Mouse (Mus musculus): ENCODE results near the gene Fndc3b. TPM values are rescaled to one million over a fixed set of nuclear protein-coding genes. Genes with fewer than 3 reads are reported as not detected.

The Fndc3b gene
- polyA plus RNA-seq, 1 experiment from 2014 or later = 7.5 TPM

- H3K4me2 ChIP-seq (ENCODE audit: low read length) = no peak overlapping the region
- no peaks in the 10 kb centered on the region for H3K36me3 ChIP-seq (ENCODE audit: control insufficient read depth, insufficient read depth, low read length)
- no peaks in the 10 kb centered on the region; the same call in 1 of the 2 replicates for H3K4me1 ChIP-seq (ENCODE audit: control insufficient read depth, insufficient read depth, low read depth, low read length)
- ATAC-seq = no peak
- no peak overlapping the region for H3K9ac ChIP-seq (ENCODE audit: low read depth, low read length)
- H3K4me3 ChIP-seq (ENCODE audit: low read length) = no peak overlapping the region
- WGBS = 84% methylated on average over 6 of the region's 6 CpGs
- H3K27me3 ChIP-seq (replicated peaks; ENCODE audit: control insufficient read depth, insufficient read depth, low read length) = no peaks in the 10 kb centered on the region
- H3K9me3 ChIP-seq (ENCODE audit: control insufficient read depth, low read length) = no peaks in the 10 kb centered on the region
- H3K27ac ChIP-seq (ENCODE audit: low read depth, low read length) = no peak overlapping the region
Measured at GRCm38 (mm10) chr3:27642381-27642780, 68.7 kb downstream of the Fndc3b start.

DNA sequence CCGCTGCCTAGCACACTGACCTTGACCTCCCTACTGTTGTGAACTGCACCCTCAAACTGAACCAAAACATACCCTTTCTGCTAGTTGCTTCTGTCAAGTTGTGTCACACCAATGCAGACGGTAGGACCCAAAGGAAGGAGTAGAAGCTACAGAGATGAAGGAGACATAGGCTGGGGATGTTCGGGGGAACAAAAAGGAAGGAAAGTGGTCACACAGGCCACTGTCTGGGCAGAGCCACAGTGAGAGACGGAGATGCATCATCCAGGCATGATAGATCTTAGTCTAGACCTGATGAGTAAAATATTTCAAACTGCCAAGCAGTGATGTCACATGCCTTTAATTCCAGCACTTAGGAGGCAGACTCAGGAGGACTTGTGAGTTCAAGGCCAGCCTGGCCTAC is 71.4 kb downstream of the Fndc3b start:
- no peak for ATAC-seq
- H3K27ac ChIP-seq (ENCODE audit: low read depth, low read length) = no peak overlapping the region
- H3K9ac ChIP-seq (ENCODE audit: low read depth, low read length) = no peak overlapping the region
- H3K4me2 ChIP-seq (ENCODE audit: low read length) = no peak overlapping the region
- H3K36me3 ChIP-seq (ENCODE audit: control insufficient read depth, insufficient read depth, low read length) = no peaks in the 10 kb centered on the region
- H3K9me3 ChIP-seq (ENCODE audit: control insufficient read depth, low read length) = no peaks in the 10 kb centered on the region
- WGBS = 86% methylated on average over 4 of the region's 4 CpGs
- H3K4me3 ChIP-seq (ENCODE audit: low read length) = no peak overlapping the region
- no peaks in the 10 kb centered on the region for H3K27me3 ChIP-seq (replicated peaks; ENCODE audit: control insufficient read depth, insufficient read depth, low read length)
- H3K4me1 ChIP-seq (ENCODE audit: control insufficient read depth, insufficient read depth, low read depth, low read length) = no peaks in the 10 kb centered on the region

DNA sequence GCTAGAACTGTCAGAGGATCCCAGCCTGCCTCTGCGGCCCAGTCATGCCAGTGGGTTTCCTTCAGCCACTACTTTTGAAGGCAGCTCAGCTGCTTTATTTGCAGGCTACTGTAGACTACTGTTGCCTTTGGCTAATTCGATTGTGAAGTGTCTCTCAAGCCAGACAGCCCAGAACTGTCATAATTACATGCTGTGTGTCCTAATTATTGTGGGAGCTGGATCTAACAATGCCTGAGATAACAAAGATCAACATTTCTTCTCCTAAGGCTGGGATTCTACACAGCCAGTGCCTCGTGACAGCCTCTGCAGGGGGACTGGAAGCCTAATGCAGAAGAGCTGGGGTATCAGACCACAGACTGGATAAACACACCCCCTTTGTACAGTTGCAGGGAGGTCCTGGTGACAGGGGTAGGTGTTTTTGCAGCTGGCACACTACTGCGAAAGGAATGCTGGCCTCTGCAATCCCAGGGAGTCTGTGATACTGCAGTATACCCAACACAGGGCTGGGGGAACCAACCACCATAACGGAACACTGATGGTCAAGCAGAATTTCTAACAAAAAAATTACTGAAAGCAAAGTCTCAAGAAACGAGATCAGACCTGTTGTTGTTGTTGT is 74.0 kb downstream of the Fndc3b start:
- no peak overlapping the region for H3K9ac ChIP-seq (ENCODE audit: low read depth, low read length)
- no peaks in the 10 kb centered on the region for H3K36me3 ChIP-seq (ENCODE audit: control insufficient read depth, insufficient read depth, low read length)
- 68% methylated on average over 6 of the region's 6 CpGs for WGBS
- H3K4me2 ChIP-seq (ENCODE audit: low read length) = no peak overlapping the region
- H3K9me3 ChIP-seq (ENCODE audit: control insufficient read depth, low read length) = no peaks in the 10 kb centered on the region
- no peak overlapping the region for H3K4me3 ChIP-seq (ENCODE audit: low read length)
- H3K4me1 ChIP-seq (ENCODE audit: control insufficient read depth, insufficient read depth, low read depth, low read length) = no peaks in the 10 kb centered on the region
- no peaks in the 10 kb centered on the region for H3K27me3 ChIP-seq (replicated peaks; ENCODE audit: control insufficient read depth, insufficient read depth, low read length)
- H3K27ac ChIP-seq (ENCODE audit: low read depth, low read length) = no peak overlapping the region
- ATAC-seq = 0 out of 2 replicates have a peak, but pooled peaks have one; percentile 22

DNA sequence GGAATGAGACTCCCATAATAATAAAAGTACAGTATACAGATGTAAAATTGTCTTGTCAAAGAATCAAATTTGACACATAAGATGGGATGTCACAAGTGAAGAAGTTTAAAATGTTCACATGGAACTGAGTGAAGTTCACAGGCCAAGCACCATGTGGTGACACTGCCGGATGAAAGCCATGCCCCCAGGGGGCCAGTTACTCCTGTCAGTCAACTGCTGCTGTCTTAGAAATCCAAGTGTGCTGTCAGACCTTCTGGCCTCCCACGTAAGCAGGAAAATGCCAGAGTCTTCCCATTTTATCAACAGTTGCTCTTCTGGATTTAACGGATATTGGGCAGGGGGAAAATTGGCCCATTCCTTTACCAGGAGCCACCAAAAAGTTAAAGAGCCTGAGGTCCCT is 75.3 kb downstream of the Fndc3b start:
- 21% methylated on average over 3 of the region's 3 CpGs for WGBS
- Histone ChIP-seq H3K4me2 (ENCODE audit: low read length) (no peak overlapping the region), H3K9me3 (ENCODE audit: control insufficient read depth, low read length) (no peaks in the 10 kb centered on the region), H3K9ac (ENCODE audit: low read depth, low read length) (no peak overlapping the region), H3K4me1 (ENCODE audit: control insufficient read depth, insufficient read depth, low read depth, low read length) (no peaks in the 10 kb centered on the region), H3K27me3 (replicated peaks; ENCODE audit: control insufficient read depth, insufficient read depth, low read length) (no peaks in the 10 kb centered on the region), H3K36me3 (ENCODE audit: control insufficient read depth, insufficient read depth, low read length) (no peaks in the 10 kb centered on the region), H3K27ac (ENCODE audit: low read depth, low read length) (no peak overlapping the region), H3K4me3 (ENCODE audit: low read length) (no peak overlapping the region)
- ATAC-seq = no peak

DNA sequence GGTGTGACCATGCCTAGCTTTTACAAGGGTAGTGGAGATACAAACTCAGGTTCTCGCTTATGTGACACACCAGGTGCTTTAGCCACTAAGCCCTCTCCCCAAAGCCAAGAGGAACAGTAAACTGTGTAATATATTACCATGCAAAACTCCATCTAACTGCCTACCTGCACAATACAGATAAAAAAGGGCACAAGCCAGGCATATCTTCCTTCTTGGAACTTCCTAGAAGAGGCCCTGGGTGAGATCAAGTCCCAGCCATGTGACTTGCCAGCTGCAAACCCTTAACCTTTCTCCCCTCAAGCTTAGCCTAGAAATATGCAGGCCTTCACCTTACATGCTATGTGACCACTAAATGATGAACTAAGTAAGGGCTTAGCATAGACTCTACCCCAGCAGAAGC is 78.2 kb downstream of the Fndc3b start:
- ATAC-seq = no peak
- Histone ChIP-seq H3K4me1 (ENCODE audit: control insufficient read depth, insufficient read depth, low read depth, low read length) (no peaks in the 10 kb centered on the region), H3K27me3 (replicated peaks; ENCODE audit: control insufficient read depth, insufficient read depth, low read length) (no peaks in the 10 kb centered on the region), H3K36me3 (ENCODE audit: control insufficient read depth, insufficient read depth, low read length) (no peaks in the 10 kb centered on the region), H3K4me3 (ENCODE audit: low read length) (no peak overlapping the region), H3K9me3 (ENCODE audit: control insufficient read depth, low read length) (no peaks in the 10 kb centered on the region), H3K9ac (ENCODE audit: low read depth, low read length) (no peak overlapping the region), H3K27ac (ENCODE audit: low read depth, low read length) (no peak overlapping the region), H3K4me2 (ENCODE audit: low read length) (no peak overlapping the region)
- WGBS = 93% methylated on average over 1 of the region's 1 CpGs

DNA sequence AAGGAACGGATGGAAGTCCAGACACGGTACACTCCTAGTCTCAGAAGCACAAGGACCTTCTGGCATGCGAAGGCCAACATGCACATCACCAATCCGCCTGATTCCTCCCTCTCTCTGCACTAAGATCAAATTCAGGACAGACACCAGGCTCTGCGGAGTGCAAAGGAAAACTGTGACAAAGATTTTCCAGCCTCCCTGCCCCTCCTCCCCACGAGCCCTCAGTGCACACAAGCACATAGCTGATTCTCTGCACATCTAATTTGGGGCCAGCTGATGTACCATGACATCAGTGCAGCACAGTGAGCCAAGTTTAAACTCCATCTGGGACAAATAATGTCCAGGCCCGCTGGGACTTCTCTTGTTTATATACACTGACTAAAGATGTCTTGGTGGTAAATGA is 80.0 kb downstream of the Fndc3b start:
- WGBS = 62% methylated on average over 7 of the region's 7 CpGs
- ATAC-seq = peak; percentile 75
- Histone ChIP-seq H3K36me3 (ENCODE audit: control insufficient read depth, insufficient read depth, low read length) (no peaks in the 10 kb centered on the region), H3K4me1 (ENCODE audit: control insufficient read depth, insufficient read depth, low read depth, low read length) (peaks cover 5% of the 10 kb centered on the region; the same call in 1 of the 2 replicates), H3K4me3 (ENCODE audit: low read length) (no peak overlapping the region), H3K27me3 (replicated peaks; ENCODE audit: control insufficient read depth, insufficient read depth, low read length) (no peaks in the 10 kb centered on the region), H3K9me3 (ENCODE audit: control insufficient read depth, low read length) (no peaks in the 10 kb centered on the region), H3K27ac (ENCODE audit: low read depth, low read length) (no peak overlapping the region), H3K4me2 (ENCODE audit: low read length) (no peak overlapping the region), H3K9ac (ENCODE audit: low read depth, low read length) (no peak overlapping the region)

- Histone ChIP-seq H3K9ac (ENCODE audit: low read depth, low read length) (no peak overlapping the region), H3K9me3 (ENCODE audit: control insufficient read depth, low read length) (no peaks in the 10 kb centered on the region), H3K4me3 (ENCODE audit: low read length) (no peak overlapping the region), H3K36me3 (ENCODE audit: control insufficient read depth, insufficient read depth, low read length) (no peaks in the 10 kb centered on the region), H3K4me1 (ENCODE audit: control insufficient read depth, insufficient read depth, low read depth, low read length) (peaks cover 12% of the 10 kb centered on the region), H3K27ac (ENCODE audit: low read depth, low read length) (no peak overlapping the region), H3K27me3 (replicated peaks; ENCODE audit: control insufficient read depth, insufficient read depth, low read length) (no peaks in the 10 kb centered on the region), H3K4me2 (ENCODE audit: low read length) (no peak overlapping the region)
- ATAC-seq = no peak
- 89% methylated on average over 5 of the region's 5 CpGs for WGBS
Measured at GRCm38 (mm10) chr3:27629716-27630115, 81.4 kb downstream of the Fndc3b start.

- no peak overlapping the region for H3K9ac ChIP-seq (ENCODE audit: low read depth, low read length)
- 84% methylated on average over 8 of the region's 8 CpGs for WGBS
Measured at GRCm38 (mm10) chr3:27626301-27626700, 84.8 kb downstream of the Fndc3b start.

DNA sequence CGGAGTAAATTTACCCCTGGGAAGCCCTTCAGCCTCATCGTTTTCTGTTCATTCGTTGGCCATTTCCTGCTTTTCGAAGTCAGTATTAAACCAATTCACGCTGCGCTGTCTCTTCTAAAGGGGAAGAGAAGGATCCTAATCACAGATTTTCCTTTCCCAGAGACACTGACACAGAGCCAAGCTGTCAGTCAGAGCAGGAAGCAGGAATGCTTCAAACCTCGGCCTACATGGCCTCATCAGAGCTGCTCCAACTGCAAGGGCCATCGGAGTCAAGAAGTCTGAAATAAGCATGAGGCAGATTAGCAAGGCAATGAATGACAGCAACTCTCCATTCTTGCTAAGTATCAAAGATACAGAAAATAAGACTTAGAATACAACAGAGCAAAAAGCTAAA is 85.5 kb downstream of the Fndc3b start:
- no peak overlapping the region for H3K4me3 ChIP-seq (ENCODE audit: low read length)
- no peaks in the 10 kb centered on the region for H3K9me3 ChIP-seq (ENCODE audit: control insufficient read depth, low read length)
- no peak overlapping the region for H3K4me2 ChIP-seq (ENCODE audit: low read length)
- peak overlapping the region; percentile 30; the same call in 1 of the 2 replicates for H3K27ac ChIP-seq (ENCODE audit: low read depth, low read length)
- ATAC-seq = no peak
- H3K9ac ChIP-seq (ENCODE audit: low read depth, low read length) = no peak overlapping the region
- H3K27me3 ChIP-seq (replicated peaks; ENCODE audit: control insufficient read depth, insufficient read depth, low read length) = no peaks in the 10 kb centered on the region
- no peaks in the 10 kb centered on the region for H3K36me3 ChIP-seq (ENCODE audit: control insufficient read depth, insufficient read depth, low read length)
- peaks cover 17% of the 10 kb centered on the region for H3K4me1 ChIP-seq (ENCODE audit: control insufficient read depth, insufficient read depth, low read depth, low read length)
- WGBS = 68% methylated on average over 8 of the region's 8 CpGs

More at GRCm38 (mm10) chr3:27626301-27626700, 84.8 kb downstream of the Fndc3b start:
- Histone ChIP-seq H3K27ac (ENCODE audit: low read depth, low read length) (no peak overlapping the region), H3K27me3 (replicated peaks; ENCODE audit: control insufficient read depth, insufficient read depth, low read length) (no peaks in the 10 kb centered on the region), H3K4me3 (ENCODE audit: low read length) (no peak overlapping the region), H3K9me3 (ENCODE audit: control insufficient read depth, low read length) (no peaks in the 10 kb centered on the region), H3K4me1 (ENCODE audit: control insufficient read depth, insufficient read depth, low read depth, low read length) (peaks cover 17% of the 10 kb centered on the region), H3K4me2 (ENCODE audit: low read length) (no peak overlapping the region), H3K36me3 (ENCODE audit: control insufficient read depth, insufficient read depth, low read length) (no peaks in the 10 kb centered on the region)
- ATAC-seq = no peak
